Mouse (Mus musculus) mouse embryonic stem cell (cell line): ENCODE data around the gene Oser1.

ENCODE experiments used
- in situ Hi-C, 2 experiments: fragments of 300-500 bp; cut with MboI; formaldehyde crosslinking; loops; 1 replicate in 1 of 2; 3 replicates in 1 of 2; pipeline ENCODE4 v1.14.3; 2019 to 2020; ENCODE audit warnings: low sequenced_read_pairs in 2 of 2, low pct_unique_long_range_greater_than_20kb in 1 of 2, mixed read lengths in 1 of 2; ENCODE audit not compliant: unreplicated experiment in 1 of 2

The Oser1 gene

DNA sequence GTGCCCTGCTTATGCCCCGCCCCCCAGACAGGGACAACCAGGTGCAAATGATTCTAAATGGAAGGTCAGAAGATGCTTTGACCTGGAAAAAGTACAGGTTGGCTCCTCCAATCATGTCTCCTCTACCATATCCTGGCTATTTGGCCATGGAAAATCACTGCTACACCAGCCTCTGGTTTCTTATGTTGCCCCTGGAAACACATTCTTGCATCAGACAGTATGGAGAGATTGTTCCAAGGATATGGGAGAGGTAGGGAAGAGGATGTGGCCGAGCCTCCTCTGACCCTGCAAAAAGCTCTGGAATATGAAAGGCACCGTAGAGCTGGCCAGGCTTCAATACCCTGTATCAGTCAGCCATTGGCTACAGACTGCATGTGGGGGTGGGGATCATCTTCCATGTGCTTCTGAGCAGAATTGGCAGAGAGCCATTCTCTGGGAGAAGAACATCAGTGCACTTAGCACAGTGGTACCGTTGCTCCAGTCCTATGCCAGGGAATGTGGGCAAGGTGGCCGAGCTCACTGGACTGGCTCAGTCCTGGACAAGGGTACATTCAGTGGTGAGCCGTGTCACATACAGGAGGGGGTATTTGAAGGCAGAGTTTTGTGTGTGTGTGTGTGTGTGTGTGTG is 26.3 kb upstream of the Oser1 start:
- in situ Hi-C loops = no loop called here

DNA sequence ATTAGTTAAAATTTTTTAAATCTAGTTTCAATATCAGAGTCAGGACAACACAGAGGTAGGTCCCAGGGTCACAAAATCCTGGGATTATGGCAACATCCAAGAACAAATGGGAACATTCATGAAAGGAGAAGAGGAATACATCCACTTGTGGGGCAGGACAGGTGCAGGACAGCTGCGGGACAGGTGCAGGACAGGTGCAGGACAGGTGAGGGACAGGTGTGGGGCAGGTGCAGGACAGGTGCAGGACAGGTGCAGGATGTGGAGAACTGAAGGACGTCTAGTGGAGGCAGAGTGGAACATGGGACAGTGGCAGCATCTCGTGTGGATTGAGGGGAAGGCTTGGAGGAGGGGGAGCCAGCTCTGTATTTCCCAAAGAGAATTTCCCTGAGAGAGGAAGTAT is 24.8 kb upstream of the Oser1 start:
- in situ Hi-C loops = no loop called here

DNA sequence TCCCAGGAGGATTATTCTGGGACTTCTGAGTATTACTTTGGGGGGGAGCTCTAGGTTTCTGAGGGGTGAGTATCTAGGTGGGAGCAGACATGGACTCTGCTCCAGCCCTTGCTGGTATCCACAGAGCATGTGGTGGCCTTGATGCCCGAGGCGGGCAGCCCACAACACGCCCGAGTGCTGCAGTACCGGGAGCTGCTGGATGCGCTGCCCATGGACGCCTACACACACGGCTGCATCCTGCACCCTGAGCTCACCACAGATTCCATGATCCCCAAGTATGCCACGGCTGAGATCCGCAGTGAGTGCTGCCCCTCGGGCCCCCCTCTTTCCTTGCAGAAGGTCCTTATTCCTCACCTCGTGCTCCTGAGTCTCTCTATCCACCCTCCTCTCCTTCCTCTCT is 22.9 kb upstream of the Oser1 start:
- in situ Hi-C loops = no loop called here

DNA sequence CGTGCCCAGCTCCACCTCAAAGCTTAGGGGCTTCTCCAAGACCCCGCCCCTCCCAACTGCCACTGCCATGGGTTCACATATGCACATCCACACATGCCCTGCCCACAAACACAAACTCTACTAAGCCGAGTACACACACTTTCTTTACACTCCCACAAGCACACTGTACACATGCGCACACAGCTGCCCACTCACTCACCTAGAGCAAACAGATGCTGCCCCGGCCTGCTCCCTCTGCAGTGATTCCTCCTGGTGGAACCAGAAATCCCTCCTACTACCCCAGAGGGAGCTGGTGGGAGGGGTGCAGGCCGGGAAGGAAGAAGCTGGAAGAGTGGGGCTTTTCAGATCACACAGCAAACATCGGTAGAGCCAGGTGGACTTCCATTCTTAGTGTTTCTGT is 19.5 kb upstream of the Oser1 start:
- in situ Hi-C loops = no loop called here

DNA sequence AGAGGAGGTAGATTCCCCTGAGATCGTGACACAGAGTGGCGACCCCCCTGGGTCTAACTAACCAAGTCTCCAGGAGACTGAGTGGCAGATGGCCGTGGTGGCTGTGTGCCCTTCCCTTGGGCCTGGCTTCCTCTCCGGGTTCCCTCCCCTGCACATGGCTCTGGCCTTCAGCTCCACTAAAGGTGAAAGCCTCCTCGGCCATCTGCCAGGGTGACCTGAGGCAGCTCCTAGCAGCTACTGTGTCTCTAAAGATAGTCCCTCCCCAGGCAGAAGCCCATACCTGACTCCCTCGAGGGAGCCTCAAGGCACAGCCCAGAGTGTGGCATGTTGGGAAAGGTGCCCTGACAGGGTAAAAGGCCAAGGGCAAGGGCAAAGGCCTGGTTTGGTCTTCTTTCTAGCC is 19.0 kb upstream of the Oser1 start:
- in situ Hi-C loops = no loop called here

DNA sequence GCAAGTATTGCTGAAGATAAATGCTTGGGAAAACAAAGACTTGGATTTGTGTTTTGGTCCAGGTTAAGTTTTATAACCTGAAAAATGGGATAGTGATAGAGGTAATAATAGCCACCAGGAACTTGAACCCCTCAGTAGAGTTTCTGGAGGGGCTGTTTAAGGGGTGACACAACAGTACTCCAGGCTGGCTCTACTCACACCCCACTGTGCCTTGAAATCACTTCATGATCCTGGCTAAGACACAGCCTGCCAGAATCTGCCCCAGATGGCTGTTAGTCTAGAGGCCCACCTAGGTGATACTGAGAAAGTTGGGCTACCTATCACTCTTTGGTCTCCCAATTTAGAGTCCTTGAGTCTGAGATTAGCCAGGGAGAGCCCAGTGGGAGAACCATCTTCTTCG is 15.0 kb upstream of the Oser1 start:
- in situ Hi-C loops = no loop called here

DNA sequence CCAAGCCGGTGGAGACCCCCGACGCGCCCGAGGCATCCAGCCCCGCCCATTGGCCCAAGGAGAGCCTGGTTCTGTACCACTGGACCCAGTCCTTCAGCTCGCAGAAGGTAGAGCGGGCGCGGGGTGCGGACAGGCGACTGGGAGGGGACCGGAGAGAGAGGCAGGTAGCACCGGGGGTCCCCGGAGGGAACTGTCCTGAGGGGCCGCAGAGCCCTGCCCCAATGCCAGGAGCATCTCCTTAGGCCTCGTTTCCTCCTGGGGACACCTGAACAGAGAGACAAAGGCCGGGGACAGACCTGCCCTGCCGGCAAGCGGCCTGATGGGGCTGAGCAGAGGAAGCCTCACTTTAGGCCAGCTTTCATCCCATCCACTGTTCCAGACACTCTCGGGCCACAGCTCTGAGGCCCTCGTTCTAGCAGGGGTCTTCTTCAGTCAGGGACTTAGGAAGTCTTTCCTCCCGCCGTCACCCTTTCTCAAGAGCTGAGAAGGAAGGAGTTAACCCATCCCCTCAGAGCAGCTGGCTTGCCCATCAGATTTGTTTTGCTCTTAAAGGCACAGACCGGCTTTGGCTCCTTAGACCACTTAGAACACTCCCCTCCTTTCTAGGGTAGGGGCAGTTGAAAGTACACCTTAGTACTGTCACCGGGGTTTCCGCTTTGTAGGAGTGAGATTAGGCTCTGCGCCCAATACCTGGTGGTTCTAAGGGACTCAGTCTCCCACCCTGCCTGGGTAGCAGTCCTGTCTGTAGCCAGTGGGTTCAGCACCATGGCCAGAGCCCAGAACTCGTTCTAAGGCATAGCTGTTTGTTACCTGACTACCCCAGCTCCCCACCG is 14.3 kb upstream of the Oser1 start:
- in situ Hi-C loops = no loop called here

DNA sequence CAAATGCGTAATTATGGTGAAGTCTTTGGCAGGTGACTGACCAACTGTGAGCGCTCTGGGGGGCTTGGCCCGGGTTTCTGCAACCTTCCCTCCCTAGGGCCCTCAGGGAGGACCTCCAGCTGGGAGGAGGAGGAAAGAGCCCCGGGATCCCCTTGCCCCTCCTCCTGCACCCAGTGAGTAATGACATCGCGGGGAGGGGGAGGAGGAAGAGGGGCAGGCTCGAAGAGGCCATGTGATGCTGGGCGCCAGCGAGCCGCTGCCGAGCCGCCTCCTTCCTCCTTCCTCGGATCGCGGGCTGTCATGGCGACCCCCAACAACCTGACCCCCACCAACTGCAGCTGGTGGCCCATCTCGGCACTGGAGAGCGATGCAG is 13.7 kb upstream of the Oser1 start, which contains the start of gene Gdap1l1:
Gdap1l1 (plus strand) TSS at position 231 of the 373 bp plus-strand sequence.
- in situ Hi-C loops = no loop called here

DNA sequence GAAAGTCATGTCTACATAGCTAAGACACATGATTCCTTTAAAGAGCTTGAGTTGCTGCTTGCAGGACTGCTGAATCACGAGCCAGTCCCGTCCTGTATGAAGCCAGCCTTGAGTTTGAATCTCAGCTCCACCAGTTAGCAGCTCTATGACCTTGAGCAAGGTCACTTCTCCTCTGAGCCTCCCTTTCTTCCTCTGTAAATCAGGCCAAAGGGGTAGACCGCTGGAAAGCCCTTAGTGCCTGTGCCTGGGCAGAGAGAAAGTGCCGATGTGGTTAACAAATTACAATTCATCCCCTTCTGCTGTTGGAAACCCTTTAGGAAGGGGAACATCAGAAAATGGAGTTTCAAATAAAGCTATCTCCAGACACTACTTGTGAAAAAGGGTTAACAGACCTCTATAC is 13.3 kb upstream of the Oser1 start:
- in situ Hi-C loops = no loop called here

DNA sequence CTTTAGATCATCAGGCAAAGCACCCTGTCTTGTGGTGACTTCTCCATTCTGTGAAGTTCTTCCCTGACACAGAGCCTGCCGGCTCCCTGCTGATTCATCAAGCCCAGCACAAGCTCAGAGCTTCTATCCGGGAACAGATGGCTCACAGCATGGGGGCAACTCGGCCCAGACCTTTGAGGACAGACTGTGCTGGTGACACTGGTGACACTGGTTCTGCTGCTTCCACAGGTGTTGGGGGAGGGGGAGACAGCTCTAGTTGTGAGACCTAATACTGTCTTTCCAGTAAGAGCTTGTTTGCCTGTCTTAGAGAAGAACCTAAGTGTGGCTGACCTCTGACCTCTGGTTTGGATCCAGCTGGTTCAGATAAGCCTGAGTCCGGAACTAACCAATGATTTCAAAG is 9.5 kb upstream of the Oser1 start:
- in situ Hi-C loops = no loop called here

DNA sequence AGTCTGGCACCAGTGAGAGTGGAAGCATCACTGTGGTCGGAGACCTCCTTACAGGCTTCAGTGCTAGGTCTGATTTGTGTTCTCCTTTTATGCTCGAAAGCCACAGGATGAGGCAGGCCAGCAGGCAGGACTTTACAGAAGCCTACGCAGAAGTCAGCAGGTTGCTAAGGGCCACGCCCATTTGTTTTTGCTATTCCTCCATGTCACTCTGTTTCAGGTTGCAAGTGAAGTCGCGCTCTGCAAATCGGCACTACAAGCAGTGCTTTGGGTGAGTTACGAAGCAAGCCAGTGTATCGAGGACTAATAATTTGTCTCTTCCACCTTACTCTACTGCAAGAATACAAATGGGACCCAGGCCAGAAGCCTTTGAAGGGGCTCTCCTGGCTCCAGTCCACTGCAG is 6.8 kb upstream of the Oser1 start:
- in situ Hi-C loops = no loop called here

DNA sequence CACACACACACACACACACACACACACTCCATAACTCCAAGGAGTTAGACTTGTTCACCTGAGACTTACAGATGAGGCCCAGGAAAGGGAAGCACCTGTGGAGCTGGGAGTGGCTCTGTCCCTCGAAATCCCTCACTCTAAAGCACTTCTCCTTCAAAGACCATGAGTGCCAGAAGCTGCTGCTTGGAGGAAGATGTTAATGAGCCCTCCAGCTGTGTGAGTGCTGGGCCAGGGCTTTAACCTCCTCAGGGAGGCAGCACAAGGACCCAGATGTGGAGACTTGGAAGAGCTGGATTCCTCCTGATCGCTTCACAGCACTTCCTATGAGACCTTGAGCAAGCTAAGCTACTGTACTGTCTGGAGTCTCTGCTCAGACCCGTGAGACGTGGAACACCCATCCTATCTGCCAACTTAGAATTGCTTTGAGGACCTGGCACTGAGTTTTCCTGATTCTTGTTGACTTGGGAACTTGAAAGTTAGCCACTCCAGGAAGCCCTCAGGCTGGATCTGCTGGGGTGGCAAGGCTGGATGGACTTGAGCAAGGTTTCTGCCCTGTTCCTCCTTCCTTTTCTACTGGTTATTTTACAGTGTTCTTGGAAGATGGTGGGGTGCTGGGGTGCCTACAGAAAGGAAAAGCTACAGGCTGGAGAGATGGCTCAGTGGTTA is 4.0 kb upstream of the Oser1 start:
- in situ Hi-C loops = no loop called here

DNA sequence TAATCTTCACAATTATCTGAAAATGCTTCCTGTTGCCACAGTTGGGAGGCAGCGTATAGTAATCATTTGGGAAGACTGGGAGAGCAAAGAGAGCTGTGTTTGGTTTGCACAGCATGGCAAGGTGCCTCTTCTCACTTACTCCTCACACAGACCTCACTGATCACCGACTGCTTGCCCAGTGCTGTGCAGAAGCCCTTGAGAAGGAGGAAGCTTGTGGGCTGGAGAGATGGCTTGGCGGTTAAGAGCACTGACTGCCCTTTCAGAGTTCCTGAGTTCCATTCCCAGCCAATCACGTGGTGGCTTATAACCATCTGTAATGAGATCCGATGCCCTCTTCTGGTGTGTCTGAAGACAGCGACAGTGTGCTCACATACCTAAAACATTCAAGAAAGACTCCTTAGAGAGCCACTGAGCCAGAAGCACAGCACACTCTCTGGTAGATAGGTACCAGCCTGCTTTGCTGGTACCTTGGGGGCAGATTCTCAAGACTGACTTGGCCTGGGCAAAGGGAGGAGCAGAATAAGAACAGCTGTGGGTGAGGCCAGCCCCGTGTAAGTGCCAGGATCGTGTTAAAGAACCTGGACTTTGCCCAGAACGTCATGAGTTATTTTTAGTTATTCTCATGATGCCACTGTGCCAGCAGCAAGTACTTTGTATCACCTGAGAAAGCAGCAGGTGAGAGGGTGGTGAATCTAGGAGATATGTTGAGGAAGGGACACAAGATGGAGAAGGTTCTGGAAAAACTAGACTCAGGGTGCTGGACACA is 1.4 kb downstream of the Oser1 start:
- in situ Hi-C loops = no loop called here

DNA sequence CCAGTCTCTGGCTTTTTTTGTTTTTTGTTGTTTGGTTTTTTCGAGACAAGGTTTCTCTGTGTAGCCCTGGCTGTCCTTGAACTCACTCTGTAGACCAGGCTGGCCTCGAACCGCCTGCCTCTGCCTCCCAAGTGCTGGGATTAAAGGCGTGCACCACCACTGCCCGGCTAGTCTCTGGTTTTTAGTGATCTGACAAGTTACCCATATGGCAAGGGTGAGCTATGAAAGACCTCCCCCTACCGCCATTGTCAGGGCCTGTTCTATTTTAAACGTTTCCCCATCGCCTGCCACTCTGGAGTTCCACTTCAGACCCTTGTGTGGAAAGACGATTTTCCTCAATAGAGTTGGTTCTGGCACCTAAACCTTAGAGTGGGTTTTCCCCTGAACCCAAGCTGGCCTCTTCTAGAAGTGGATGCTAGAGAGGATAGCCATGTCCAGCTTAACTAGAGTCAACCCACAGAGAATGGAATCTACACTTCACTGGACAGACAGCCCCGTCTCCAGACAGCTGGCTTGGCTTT is 4.1 kb downstream of the Oser1 start:
- in situ Hi-C loops = no loop called here

DNA sequence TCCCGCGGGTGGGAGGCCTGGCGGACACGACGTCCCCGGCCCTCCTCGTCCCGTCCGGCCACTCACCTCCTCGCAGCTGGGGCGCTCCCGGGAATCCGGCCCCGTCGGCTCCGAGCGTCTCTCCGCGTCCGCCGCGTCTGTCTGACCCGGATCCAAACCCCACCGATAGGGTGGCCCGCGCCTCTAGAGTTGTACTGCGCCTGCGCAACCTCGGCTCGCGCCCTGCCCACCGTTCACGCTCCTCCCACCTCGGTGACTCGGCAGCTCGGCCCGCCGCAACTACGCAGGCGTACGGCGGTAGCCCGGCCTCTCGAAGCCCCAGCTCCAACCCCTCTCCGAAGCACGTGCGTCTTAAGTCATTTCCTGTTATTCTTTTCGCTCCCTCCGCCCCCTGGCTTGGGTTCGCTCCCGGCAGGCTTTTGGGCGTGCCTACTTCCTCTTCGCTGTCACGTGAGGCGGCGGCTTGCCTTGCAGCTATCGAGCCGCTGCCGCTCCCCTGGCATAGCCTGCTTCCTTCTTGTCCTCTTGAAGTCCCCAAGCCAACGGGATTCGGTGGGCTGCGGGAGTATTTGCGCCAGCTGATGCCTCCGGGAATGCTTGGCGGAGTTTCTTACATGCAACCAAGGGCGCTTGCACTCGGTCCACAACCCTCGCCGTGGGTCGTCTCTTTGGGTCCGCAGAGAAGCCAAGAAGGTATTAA is 5.0 kb downstream of the Oser1 start:
- in situ Hi-C loops = no loop called here

DNA sequence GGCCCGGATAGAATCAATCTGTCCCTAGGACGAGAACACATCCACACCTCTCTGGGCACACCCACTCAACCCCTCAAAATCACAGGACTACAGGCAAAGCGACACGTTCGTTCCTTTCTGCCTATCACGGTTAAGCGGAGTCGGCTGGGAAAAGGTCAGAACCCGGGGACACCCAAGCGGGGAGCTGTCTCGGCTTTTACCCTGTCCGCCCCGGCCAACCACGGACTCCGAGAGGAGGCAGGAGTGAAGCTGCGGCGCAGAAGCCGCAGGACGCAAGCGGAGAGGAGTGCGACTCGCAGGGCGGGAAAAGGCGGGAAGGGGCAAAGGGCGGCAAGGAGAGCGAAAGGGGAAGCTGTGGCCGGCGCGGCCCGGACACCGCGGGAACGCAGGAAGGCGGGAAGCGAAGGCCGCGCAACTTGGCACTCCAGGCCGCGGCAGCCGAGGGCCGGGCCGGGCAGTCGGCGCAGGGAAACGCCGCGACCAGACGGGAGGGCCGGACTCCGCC is 5.6 kb downstream of the Oser1 start:
- in situ Hi-C loops = no loop called here

DNA sequence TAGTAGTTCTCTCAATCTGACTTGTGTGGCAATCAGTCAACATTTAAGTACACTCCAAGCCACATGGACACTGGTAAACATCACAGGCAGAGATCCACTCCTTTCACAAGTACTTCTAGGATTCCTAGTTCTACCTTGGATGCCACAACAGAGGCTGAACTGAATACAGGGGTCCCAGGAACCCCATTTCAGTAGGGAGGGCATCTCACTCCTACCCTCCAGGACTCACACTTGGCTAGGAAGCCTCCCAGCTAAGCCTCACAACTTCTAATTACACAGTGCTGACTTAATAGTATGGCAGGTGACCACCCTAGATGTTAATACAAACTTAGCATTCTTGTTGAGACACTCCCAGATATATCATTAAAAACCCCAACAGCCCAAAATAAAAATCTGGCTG is 6.7 kb downstream of the Oser1 start:
- in situ Hi-C loops = no loop called here

DNA sequence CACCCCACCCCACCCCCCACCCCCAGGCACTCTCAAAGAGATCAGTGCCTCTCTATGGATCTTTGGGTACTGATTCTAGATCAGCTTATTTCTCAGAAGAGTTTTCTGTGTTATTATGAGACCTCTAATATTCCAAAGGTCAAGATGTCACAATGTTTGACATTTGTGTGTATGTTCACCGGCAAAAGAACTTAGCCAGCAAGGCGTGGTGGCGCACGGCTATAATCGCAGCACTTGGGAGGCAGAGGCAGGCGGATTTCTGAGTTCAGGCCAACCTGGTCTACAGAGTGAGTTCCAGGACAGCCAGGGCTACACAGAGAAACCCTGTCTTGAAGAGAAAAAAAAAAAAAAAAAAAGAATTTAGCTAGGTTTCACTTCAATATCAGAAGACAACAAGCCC is 7.5 kb downstream of the Oser1 start:
- in situ Hi-C loops = no loop called here
